Mouse (Mus musculus): Measurements from ENCODE around the gene Ankrd34a.

DNA sequence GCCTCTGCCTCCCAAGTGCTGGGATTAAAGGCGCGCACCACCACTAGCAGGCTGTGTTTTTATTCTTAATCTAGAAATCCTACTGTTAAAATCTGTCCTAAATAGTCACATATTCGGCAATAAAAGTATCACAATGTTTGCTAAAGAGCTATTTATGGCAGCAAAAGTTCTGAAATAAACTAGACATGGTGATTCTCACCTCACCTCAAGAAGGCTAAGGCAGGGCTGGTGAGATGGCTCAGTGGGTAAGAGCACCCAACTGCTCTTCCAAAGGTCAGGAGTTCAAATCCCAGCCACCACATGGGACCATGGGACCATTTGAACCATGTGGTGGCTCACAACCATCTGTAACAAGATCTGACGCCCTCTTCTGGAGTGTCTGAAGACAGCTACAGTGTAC, 5.8 kb upstream of the Ankrd34a start:
- TF ChIP-seq CTCF (IDR thresholded peaks at IDR 0.05; ENCODE audit: control insufficient read depth, insufficient read depth, insufficient replicate concordance, low read depth, low read length) (no peak), POLR2A (IDR thresholded peaks at IDR 0.05; ENCODE audit: control insufficient read depth, low read depth, low read length) (no peak)
